Mouse (Mus musculus): Measurements from ENCODE around the gene Synpo2. TPM values are rescaled to one million over a fixed set of nuclear protein-coding genes. Genes with fewer than 3 reads are reported as not detected.

Synpo2 gene
- polyA plus RNA-seq, 1 experiment from 2014 or later, result 1.1 TPM

DNA sequence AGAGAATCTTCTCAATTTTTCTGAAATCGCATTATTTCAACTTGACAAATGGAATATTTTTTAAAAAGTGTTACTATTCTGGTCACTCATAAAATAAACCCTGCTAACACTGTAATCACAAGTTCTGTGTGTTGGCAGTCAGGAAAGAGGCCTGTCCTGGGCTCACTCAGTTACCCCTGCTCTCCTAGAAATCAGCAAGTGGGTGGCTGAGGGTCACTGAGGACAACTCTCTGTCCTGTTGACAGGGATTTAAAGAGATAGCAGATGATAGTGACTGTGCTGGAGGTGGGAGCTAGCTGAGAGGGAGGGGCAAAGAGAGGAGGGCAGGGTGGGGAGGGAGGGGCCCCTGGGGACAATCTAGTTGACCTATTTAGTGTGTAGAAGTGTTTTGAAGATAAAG, 165.0 kb downstream of the Synpo2 start:
- ATAC-seq (ENCODE audit: low FRiP score, low TSS enrichment), result no peak

DNA sequence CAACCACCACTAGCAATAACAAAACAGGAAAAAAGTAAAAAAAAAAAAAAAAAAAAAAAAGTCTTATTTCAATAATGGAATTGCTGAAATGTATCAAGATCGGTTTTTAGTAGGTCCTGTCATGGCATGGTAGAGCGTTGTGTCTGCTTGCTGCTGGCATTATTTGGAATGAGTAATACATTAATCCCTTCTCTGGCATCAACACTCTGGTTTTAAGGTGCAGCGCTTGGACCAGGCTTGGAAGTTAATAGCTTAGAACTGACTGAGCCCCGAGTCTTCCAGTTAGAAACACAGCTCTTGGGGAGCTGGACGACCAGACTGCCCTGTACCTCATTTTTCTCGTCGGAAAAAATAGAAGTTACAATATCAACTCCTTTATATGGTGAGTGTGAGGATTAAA, 169.1 kb downstream of the Synpo2 start:
- Histone ChIP-seq H3K27ac (replicated peaks; ENCODE audit: low read depth, low read length) (no peak overlapping the region), H3K4me3 (replicated peaks; ENCODE audit: low read depth, low read length) (no peak overlapping the region), H3K9ac (replicated peaks; ENCODE audit: low read length) (no peak overlapping the region), H3K27me3 (ENCODE audit: control insufficient read depth, insufficient read depth, low read length) (no peaks in the 10 kb centered on the region), H3K4me2 (ENCODE audit: low read length) (no peak overlapping the region), H3K36me3 (ENCODE audit: control insufficient read depth, insufficient read depth, low read length) (no peaks in the 10 kb centered on the region), H3K9me3 (ENCODE audit: control insufficient read depth, low read length) (no peaks in the 10 kb centered on the region), H3K4me1 (ENCODE audit: control insufficient read depth, insufficient read depth, low read length) (no peaks in the 10 kb centered on the region)
- WGBS, result 93% methylated on average over 7 of the region's 7 CpGs
- DNase-seq (no peak), ATAC-seq (ENCODE audit: low FRiP score, low TSS enrichment) (no peak)

More for the DNA sequence above, 165.0 kb downstream of the Synpo2 start:
- no peak overlapping the region for H3K9ac ChIP-seq (replicated peaks; ENCODE audit: low read length)
- no peak overlapping the region for H3K27ac ChIP-seq (replicated peaks; ENCODE audit: low read depth, low read length)
- H3K36me3 ChIP-seq (ENCODE audit: control insufficient read depth, insufficient read depth, low read length), result no peaks in the 10 kb centered on the region
- WGBS, result 97% methylated on average over 1 of the region's 1 CpGs
- no peak for DNase-seq
- H3K9me3 ChIP-seq (ENCODE audit: control insufficient read depth, low read length), result no peaks in the 10 kb centered on the region
- no peak overlapping the region for H3K4me3 ChIP-seq (replicated peaks; ENCODE audit: low read depth, low read length)
- H3K27me3 ChIP-seq (ENCODE audit: control insufficient read depth, insufficient read depth, low read length), result no peaks in the 10 kb centered on the region
- H3K4me2 ChIP-seq (ENCODE audit: low read length), result no peak overlapping the region
- no peaks in the 10 kb centered on the region for H3K4me1 ChIP-seq (ENCODE audit: control insufficient read depth, insufficient read depth, low read length)

DNA sequence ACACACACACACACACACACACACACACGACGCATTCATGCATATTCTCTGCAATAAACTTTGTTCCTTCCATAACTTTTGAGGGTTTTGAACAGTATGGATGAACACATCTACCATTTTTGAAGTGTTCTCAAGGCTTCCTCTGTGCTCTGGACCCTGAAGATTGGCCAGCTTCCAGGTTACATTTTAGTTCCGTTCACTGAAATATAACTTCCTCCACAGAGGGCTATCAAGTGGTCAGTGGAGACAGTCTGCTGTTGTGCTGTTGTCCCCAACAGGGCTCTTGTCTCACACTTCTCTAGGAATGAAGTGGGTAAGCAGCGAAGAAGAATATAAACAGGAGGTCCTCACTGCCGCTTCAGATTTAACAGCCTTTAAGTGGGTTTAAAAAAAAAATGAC, 170.5 kb downstream of the Synpo2 start:
- ATAC-seq (ENCODE audit: low FRiP score, low TSS enrichment) (no peak), DNase-seq (no peak)
- WGBS, result 88% methylated on average over 5 of the region's 5 CpGs
- Histone ChIP-seq H3K27ac (replicated peaks; ENCODE audit: low read depth, low read length) (no peak overlapping the region), H3K4me3 (replicated peaks; ENCODE audit: low read depth, low read length) (no peak overlapping the region), H3K9ac (replicated peaks; ENCODE audit: low read length) (no peak overlapping the region), H3K27me3 (ENCODE audit: control insufficient read depth, insufficient read depth, low read length) (no peaks in the 10 kb centered on the region), H3K4me2 (ENCODE audit: low read length) (no peak overlapping the region), H3K4me1 (ENCODE audit: control insufficient read depth, insufficient read depth, low read length) (no peaks in the 10 kb centered on the region), H3K36me3 (ENCODE audit: control insufficient read depth, insufficient read depth, low read length) (no peaks in the 10 kb centered on the region), H3K9me3 (ENCODE audit: control insufficient read depth, low read length) (no peaks in the 10 kb centered on the region)

DNA sequence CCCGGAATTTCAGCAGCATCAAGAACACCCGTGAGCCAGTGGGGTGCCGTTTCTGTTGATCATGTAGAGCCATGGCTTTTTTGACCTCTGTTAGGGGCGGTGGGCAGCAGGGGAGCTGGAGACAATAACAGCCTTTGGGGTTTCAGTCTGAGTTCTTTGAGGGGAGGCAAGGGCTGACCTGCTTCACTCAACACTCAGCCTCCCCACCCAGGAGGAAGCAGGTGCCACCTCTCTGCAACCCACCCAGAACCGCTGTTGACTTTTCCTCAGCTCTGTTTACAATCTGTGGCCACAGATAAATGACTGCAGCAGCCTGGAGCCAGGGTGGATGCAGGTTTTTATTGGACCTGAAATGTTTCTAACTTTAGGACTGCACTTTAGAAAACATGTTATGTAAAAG, 171.8 kb downstream of the Synpo2 start:
- Histone ChIP-seq H3K36me3 (ENCODE audit: control insufficient read depth, insufficient read depth, low read length) (no peaks in the 10 kb centered on the region), H3K9me3 (ENCODE audit: control insufficient read depth, low read length) (no peaks in the 10 kb centered on the region), H3K4me2 (ENCODE audit: low read length) (no peak overlapping the region), H3K27ac (replicated peaks; ENCODE audit: low read depth, low read length) (no peak overlapping the region), H3K4me1 (ENCODE audit: control insufficient read depth, insufficient read depth, low read length) (no peaks in the 10 kb centered on the region), H3K4me3 (replicated peaks; ENCODE audit: low read depth, low read length) (no peak overlapping the region), H3K9ac (replicated peaks; ENCODE audit: low read length) (no peak overlapping the region), H3K27me3 (ENCODE audit: control insufficient read depth, insufficient read depth, low read length) (no peaks in the 10 kb centered on the region)
- DNase-seq (no peak), ATAC-seq (ENCODE audit: low FRiP score, low TSS enrichment) (no peak)
- WGBS, result 26% methylated on average over 5 of the region's 5 CpGs

DNA sequence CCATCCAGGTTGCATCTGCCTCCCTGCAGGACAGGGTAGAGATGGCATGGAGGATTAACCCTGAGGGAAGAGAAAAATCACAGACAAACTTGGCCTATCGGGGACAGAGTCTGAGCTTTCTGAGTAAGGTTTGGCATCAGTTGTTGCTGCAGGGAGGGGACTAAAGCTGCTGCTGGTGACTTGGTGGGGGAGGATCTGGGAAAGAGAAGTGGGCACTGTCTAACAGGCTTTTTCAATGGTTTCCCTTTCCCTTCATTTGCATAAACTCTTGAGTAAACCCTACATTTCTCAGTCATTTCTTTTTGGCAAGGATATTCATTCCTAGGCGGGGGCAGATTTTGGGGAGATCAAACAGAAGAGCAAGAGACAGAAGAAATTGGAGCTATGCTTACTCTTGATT, 174.0 kb downstream of the Synpo2 start:
- WGBS, result 87% methylated on average over 2 of the region's 2 CpGs

DNA sequence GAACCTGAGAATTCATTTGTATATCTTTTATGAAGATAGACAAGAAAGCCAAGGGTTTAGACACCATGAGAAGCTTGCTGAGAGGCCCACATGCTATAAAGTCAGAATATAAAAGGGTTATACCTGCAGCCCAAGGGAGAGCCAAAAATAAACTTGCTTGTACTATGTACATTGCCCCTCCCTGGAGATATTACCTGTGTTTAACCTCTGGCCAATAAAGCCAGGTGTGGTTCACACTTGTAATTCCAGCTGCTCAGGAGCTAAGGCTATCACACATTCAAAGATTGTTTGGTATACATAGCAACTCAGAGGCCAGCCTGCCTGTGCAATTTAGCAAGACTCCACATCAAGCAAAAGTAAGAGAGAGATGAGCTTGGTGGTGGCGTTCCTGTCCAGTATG, 177.1 kb downstream of the Synpo2 start:
- DNase-seq, result no peak
- Histone ChIP-seq H3K27me3 (ENCODE audit: control insufficient read depth, insufficient read depth, low read length) (no peaks in the 10 kb centered on the region), H3K4me1 (ENCODE audit: control insufficient read depth, insufficient read depth, low read length) (no peaks in the 10 kb centered on the region), H3K9ac (replicated peaks; ENCODE audit: low read length) (no peak overlapping the region), H3K4me3 (replicated peaks; ENCODE audit: low read depth, low read length) (no peak overlapping the region), H3K4me2 (ENCODE audit: low read length) (no peak overlapping the region), H3K9me3 (ENCODE audit: control insufficient read depth, low read length) (no peaks in the 10 kb centered on the region), H3K36me3 (ENCODE audit: control insufficient read depth, insufficient read depth, low read length) (no peaks in the 10 kb centered on the region), H3K27ac (replicated peaks; ENCODE audit: low read depth, low read length) (no peak overlapping the region)
- ATAC-seq (ENCODE audit: low FRiP score, low TSS enrichment), result no peak
- 96% methylated on average over 1 of the region's 1 CpGs for WGBS

More for the DNA sequence above, 174.0 kb downstream of the Synpo2 start:
- H3K27ac ChIP-seq (replicated peaks; ENCODE audit: low read depth, low read length), result no peak overlapping the region
- H3K4me3 ChIP-seq (replicated peaks; ENCODE audit: low read depth, low read length), result no peak overlapping the region
- H3K9ac ChIP-seq (replicated peaks; ENCODE audit: low read length), result no peak overlapping the region
- H3K4me2 ChIP-seq (ENCODE audit: low read length), result no peak overlapping the region
- ATAC-seq (ENCODE audit: low FRiP score, low TSS enrichment) (no peak), DNase-seq (no peak)
- H3K27me3 ChIP-seq (ENCODE audit: control insufficient read depth, insufficient read depth, low read length), result no peaks in the 10 kb centered on the region
- no peaks in the 10 kb centered on the region for H3K4me1 ChIP-seq (ENCODE audit: control insufficient read depth, insufficient read depth, low read length)
- H3K36me3 ChIP-seq (ENCODE audit: control insufficient read depth, insufficient read depth, low read length), result no peaks in the 10 kb centered on the region
- H3K9me3 ChIP-seq (ENCODE audit: control insufficient read depth, low read length), result no peaks in the 10 kb centered on the region

DNA sequence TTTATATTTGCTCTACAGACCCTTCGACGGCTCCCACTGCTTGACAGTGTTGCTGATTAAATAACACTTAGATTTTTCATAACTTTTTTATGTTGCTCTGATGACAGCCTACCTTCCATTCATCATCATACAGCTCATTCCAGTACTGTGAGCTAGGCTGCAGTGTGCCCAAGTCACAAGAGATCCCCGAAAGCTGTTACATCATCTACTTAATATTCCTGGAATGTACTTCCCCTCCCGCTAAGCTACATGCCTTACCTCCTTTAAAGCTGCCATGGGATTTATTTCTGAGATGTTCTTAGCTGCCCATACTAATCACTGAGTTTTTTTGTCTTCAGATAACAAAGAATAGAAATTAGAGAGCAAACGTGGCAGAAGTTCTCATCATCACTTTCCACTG, 181.8 kb downstream of the Synpo2 start:
- Histone ChIP-seq H3K27ac (replicated peaks; ENCODE audit: low read depth, low read length) (no peak overlapping the region), H3K4me1 (ENCODE audit: control insufficient read depth, insufficient read depth, low read length) (no peaks in the 10 kb centered on the region), H3K27me3 (ENCODE audit: control insufficient read depth, insufficient read depth, low read length) (no peaks in the 10 kb centered on the region), H3K4me2 (ENCODE audit: low read length) (no peak overlapping the region), H3K9me3 (ENCODE audit: control insufficient read depth, low read length) (no peaks in the 10 kb centered on the region), H3K36me3 (ENCODE audit: control insufficient read depth, insufficient read depth, low read length) (no peaks in the 10 kb centered on the region), H3K4me3 (replicated peaks; ENCODE audit: low read depth, low read length) (no peak overlapping the region), H3K9ac (replicated peaks; ENCODE audit: low read length) (no peak overlapping the region)
- DNase-seq (no peak), ATAC-seq (ENCODE audit: low FRiP score, low TSS enrichment) (no peak)
- 55% methylated on average over 5 of the region's 5 CpGs for whole genome bisulfite sequencing

DNA sequence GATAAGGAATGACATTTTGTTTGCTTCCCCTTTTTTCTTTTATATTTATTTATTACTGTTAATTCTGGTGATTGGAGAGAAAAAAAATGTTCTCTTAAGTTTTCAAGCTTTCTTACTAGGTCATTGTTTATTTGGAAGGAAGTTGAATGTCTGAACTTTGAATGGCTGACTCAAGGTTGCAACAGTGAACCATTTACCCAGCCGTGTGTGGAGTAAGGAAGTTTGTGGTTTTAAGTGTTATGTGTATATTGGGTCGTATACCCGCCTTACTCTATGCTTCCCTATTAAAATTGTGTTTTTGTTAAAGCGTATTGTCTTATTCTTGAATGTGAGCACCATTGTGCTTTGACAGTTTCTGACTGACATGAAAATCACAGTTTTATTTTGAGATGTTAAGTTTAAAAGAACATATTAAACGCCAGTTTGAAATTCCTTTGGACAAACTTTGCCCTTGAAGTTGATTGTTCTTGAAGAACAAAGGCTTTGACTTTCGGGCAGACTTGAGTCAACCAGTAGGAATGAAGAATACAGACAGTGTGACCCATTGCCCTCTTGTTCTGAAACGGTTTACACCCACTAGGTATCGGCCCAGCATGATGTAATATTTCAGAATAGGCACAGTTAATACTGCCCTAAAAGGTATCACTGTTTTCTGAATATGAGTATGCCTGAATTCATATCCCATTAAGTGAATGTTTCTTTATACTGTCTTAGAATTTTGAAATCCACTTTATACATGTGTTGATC, 182.6 kb downstream of the Synpo2 start:
- no peaks in the 10 kb centered on the region for H3K9me3 ChIP-seq (ENCODE audit: control insufficient read depth, low read length)
- H3K4me2 ChIP-seq (ENCODE audit: low read length), result no peak overlapping the region
- no peaks in the 10 kb centered on the region for H3K36me3 ChIP-seq (ENCODE audit: control insufficient read depth, insufficient read depth, low read length)
- no peak overlapping the region for H3K9ac ChIP-seq (replicated peaks; ENCODE audit: low read length)
- no peak overlapping the region for H3K4me3 ChIP-seq (replicated peaks; ENCODE audit: low read depth, low read length)
- DNase-seq (no peak), ATAC-seq (ENCODE audit: low FRiP score, low TSS enrichment) (no peak)
- WGBS, result 72% methylated on average over 8 of the region's 8 CpGs
- no peaks in the 10 kb centered on the region for H3K4me1 ChIP-seq (ENCODE audit: control insufficient read depth, insufficient read depth, low read length)
- H3K27ac ChIP-seq (replicated peaks; ENCODE audit: low read depth, low read length), result no peak overlapping the region
- H3K27me3 ChIP-seq (ENCODE audit: control insufficient read depth, insufficient read depth, low read length), result no peaks in the 10 kb centered on the region

DNA sequence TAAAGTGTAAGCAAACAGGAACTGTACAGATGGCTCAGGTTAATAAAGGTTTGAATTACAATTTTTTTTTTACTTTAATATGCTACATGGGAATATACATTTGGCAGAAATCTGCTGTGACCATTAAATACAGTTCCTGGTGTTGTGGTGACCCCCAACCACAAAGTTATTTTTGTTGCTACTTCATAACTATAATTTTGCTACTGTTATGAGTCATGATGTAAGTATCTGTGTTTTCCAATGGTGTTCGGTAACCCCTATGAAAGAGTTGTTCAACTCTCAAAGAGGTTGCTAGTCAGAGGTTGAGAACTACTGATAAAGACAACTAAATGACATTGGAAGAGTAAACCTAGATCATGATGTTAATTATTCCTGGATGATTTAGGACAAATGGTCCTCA, 193.6 kb downstream of the Synpo2 start:
- H3K4me2 ChIP-seq (ENCODE audit: low read length), result no peak overlapping the region
- no peaks in the 10 kb centered on the region for H3K36me3 ChIP-seq (ENCODE audit: control insufficient read depth, insufficient read depth, low read length)
- H3K9ac ChIP-seq (replicated peaks; ENCODE audit: low read length), result no peak overlapping the region
- H3K4me3 ChIP-seq (replicated peaks; ENCODE audit: low read depth, low read length), result no peak overlapping the region
- ATAC-seq (ENCODE audit: low FRiP score, low TSS enrichment) (no peak), DNase-seq (no peak)
- no peaks in the 10 kb centered on the region for H3K27me3 ChIP-seq (ENCODE audit: control insufficient read depth, insufficient read depth, low read length)
- no peaks in the 10 kb centered on the region for H3K4me1 ChIP-seq (ENCODE audit: control insufficient read depth, insufficient read depth, low read length)
- no peaks in the 10 kb centered on the region for H3K9me3 ChIP-seq (ENCODE audit: control insufficient read depth, low read length)
- WGBS, result 100% methylated on average over 1 of the region's 1 CpGs
- no peak overlapping the region for H3K27ac ChIP-seq (replicated peaks; ENCODE audit: low read depth, low read length)
